Mouse (Mus musculus): ENCODE measurements around the gene Loxl1.
A peak's percentile ranks its signal among the peaks of the same experiment; 100 is the strongest.
"Not testable (repeated sequence)": the region's sequence is repeated elsewhere in the genome, so short reads cannot be mapped to it uniquely, and the experiment has no call there.

The Loxl1 gene

GRCm38 (mm10) chr9:58278821-58279723, 33.9 kb downstream of the Loxl1 start:
- no peak for DNase-seq (ENCODE audit: extremely low spot score)

- no peak for DNase-seq (ENCODE audit: extremely low spot score)
Observed at GRCm38 (mm10) chr9:58278313-58278712, 34.7 kb downstream of the Loxl1 start.

- DNase-seq (ENCODE audit: extremely low spot score): no peak
Observed at GRCm38 (mm10) chr9:58276346-58276745, 36.6 kb downstream of the Loxl1 start.

- no peak for DNase-seq (ENCODE audit: extremely low spot score)
Observed at GRCm38 (mm10) chr9:58275797-58276196, 37.2 kb downstream of the Loxl1 start.

GRCm38 (mm10) chr9:58275115-58275774, 37.7 kb downstream of the Loxl1 start:
- DNase-seq (ENCODE audit: extremely low spot score): peak; percentile 22

GRCm38 (mm10) chr9:58274626-58275025, 38.4 kb downstream of the Loxl1 start:
- no peak for DNase-seq (ENCODE audit: extremely low spot score)

- DNase-seq (ENCODE audit: extremely low spot score): no peak
Observed at GRCm38 (mm10) chr9:58274101-58274604, 38.8 kb downstream of the Loxl1 start.

GRCm38 (mm10) chr9:58272855-58273254, 40.1 kb downstream of the Loxl1 start:
- DNase-seq (ENCODE audit: extremely low spot score): no peak

- DNase-seq (ENCODE audit: extremely low spot score): no peak
Observed at GRCm38 (mm10) chr9:58272068-58272541, 40.9 kb downstream of the Loxl1 start.

- not testable (repeated sequence) for DNase-seq (ENCODE audit: extremely low spot score)
Observed at GRCm38 (mm10) chr9:58271551-58271950, 41.4 kb downstream of the Loxl1 start.

- DNase-seq (ENCODE audit: extremely low spot score): no peak
Observed at GRCm38 (mm10) chr9:58271109-58271508, 41.9 kb downstream of the Loxl1 start.

GRCm38 (mm10) chr9:58270081-58270480, 42.9 kb downstream of the Loxl1 start:
- DNase-seq (ENCODE audit: extremely low spot score): no peak

- DNase-seq (ENCODE audit: extremely low spot score): peak; percentile 66
Observed at GRCm38 (mm10) chr9:58268384-58269313, 44.3 kb downstream of the Loxl1 start.

GRCm38 (mm10) chr9:58267046-58267445, 45.9 kb downstream of the Loxl1 start:
- no peak for DNase-seq (ENCODE audit: extremely low spot score)

GRCm38 (mm10) chr9:58266571-58267011, 46.4 kb downstream of the Loxl1 start:
- DNase-seq (ENCODE audit: extremely low spot score): no peak

GRCm38 (mm10) chr9:58265368-58265767, 47.6 kb downstream of the Loxl1 start:
- DNase-seq (ENCODE audit: extremely low spot score): no peak

- DNase-seq (ENCODE audit: extremely low spot score): no peak
Observed at GRCm38 (mm10) chr9:58262507-58262906, 50.5 kb downstream of the Loxl1 start.

GRCm38 (mm10) chr9:58255704-58256685, 57.0 kb downstream of the Loxl1 start:
- no peak for DNase-seq (ENCODE audit: extremely low spot score)

- no peak for DNase-seq (ENCODE audit: extremely low spot score)
Observed at GRCm38 (mm10) chr9:58255105-58255504, 57.9 kb downstream of the Loxl1 start.

- not testable (repeated sequence) for DNase-seq (ENCODE audit: extremely low spot score)
Observed at GRCm38 (mm10) chr9:58253805-58254122, 59.2 kb downstream of the Loxl1 start.
